Mouse (Mus musculus) bone marrow macrophage, adult 2 months (primary cell): Measurements from ENCODE around the gene Abt1.

Experiments
- CTCF ChIP-seq: IDR thresholded peaks from 2 replicates; pipeline ENCODE4 v1.5.1; 2012; ENCODE audit warnings: low read depth, mild to moderate bottlenecking, low read length, moderate library complexity
- POLR2A ChIP-seq: IDR thresholded peaks from 2 replicates; pipeline ENCODE4 v1.6.1; 2012; ENCODE audit warnings: mild to moderate bottlenecking, low read depth, low read length, borderline replicate concordance

GRCm38 (mm10) chr13:23446498-23446952 is 22.9 kb upstream of the Abt1 start:
- TF ChIP-seq CTCF (no peak), POLR2A (no peak)
